Mouse (Mus musculus): ENCODE data around the gene Ttc30a1.

- TF ChIP-seq EP300 (IDR thresholded peaks at IDR 0.05; ENCODE audit: low read depth) (no peak), CTCF (IDR thresholded peaks at IDR 0.05; ENCODE audit: low read depth) (no peak)
These were observed 24.4 kb upstream of the Ttc30a1 start for GRCm38 (mm10) chr2:76006194-76006593.

Data from liver, postnatal 0 days (tissue).